14 mouse cellular contexts compared by ENCODE assay signal in the genomic region with DNA sequence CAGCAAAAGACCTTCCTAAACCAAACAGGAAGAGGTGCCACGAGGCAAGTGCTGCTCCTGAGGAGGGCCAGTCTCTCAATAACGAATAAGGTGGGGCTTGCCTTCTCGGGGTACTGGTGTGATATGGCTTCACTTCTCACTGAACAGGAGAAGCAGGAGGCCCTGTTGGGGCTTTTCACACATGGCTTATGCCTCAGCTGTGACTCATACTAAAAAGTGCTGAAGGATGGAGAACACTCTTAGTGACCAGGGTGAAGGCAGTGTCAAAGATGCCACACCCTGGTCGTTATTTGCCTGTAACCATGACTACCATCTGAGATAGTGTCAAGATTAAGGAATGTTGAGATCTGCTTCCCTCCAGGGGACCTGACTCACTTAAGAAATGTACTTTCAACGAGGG.
DNase-seq lines count a peak whose midpoint lies in the region; ATAC-seq lines count a peak whose summit lies in the region.
"Had no signal": no experiment of that assay in that cellular context is flagged by ENCODE, and none has a peak within 500 bp of the region (broad histone marks: within the 10 kb centered on the region; RNA-seq: fewer than 3 reads in every experiment).

No protein-coding gene starts in this region.

- H3K9me3 ChIP-seq in intestine, embryonic 15.5 days, result no peaks in the 10 kb centered on the region
- H3K9me3 ChIP-seq: forebrain, embryonic 13.5 days had no signal

- no peak overlapping the region for H3K4me3 ChIP-seq in intestine, embryonic 15.5 days (replicated peaks)
- H3K4me3 ChIP-seq: forebrain, embryonic 13.5 days had no signal

- 21% methylated on average over 5 of the region's 5 CpGs for WGBS in intestine, embryonic 15.5 days

- peak; percentile 95 for DNase-seq in heart, adult 11 months
- DNase-seq in heart, postnatal 25 days (ENCODE audit: low spot score), result no peak
- DNase-seq in Muller cell, postnatal 12 days (ENCODE audit: inconsistent ontology term), result peak; percentile 41
- DNase-seq in skeletal muscle tissue, adult 2 months (ENCODE audit: low read depth, low spot score), result peak; percentile 77
- DNase-seq in neural tube, embryonic 10.5 days (ENCODE audit: extremely low spot score, low spot score), result no peak
- DNase-seq in thymus, postnatal 14 days, result no peak
- no peak for DNase-seq in frontal cortex, postnatal 36 days (ENCODE audit: low spot score in 2 of 2)
- DNase-seq: adrenal gland, postnatal 14 days; gastrocnemius, postnatal 14 days; heart, postnatal 36 days; kidney, postnatal 4 days; lung, postnatal 10 days had no signal

- H3K4me2 ChIP-seq in intestine, embryonic 15.5 days (replicated peaks), result no peak overlapping the region
- H3K4me2 ChIP-seq: forebrain, embryonic 13.5 days had no signal

- no peak overlapping the region for H3K27ac ChIP-seq in intestine, embryonic 15.5 days
- H3K27ac ChIP-seq: forebrain, embryonic 13.5 days had no signal

- peak; percentile 89 for ATAC-seq in intestine, embryonic 15.5 days
- ATAC-seq: forebrain, embryonic 13.5 days had no signal

- intact Hi-C loops in heart, postnatal 25 days (cut with DNase I), result no loop called here

- no peaks in the 10 kb centered on the region for H3K36me3 ChIP-seq in intestine, embryonic 15.5 days

- H3K27me3 ChIP-seq in intestine, embryonic 15.5 days (replicated peaks), result no peaks in the 10 kb centered on the region
- H3K27me3 ChIP-seq: forebrain, embryonic 13.5 days had no signal

- no peak overlapping the region for H3K9ac ChIP-seq in intestine, embryonic 15.5 days
- H3K9ac ChIP-seq: forebrain, embryonic 13.5 days had no signal

- H3K4me1 ChIP-seq in intestine, embryonic 15.5 days (replicated peaks), result no peaks in the 10 kb centered on the region

Comparison
In these comparisons a context has a peak if more than half of its experiments do, and no peak if none do; other contexts are left out.
1. DNase-seq: peak in heart, adult 11 months (single experiment), Muller cell, postnatal 12 days (single experiment) and skeletal muscle tissue, adult 2 months (single experiment); none in heart, postnatal 25 days (single experiment), neural tube, embryonic 10.5 days (single experiment), thymus, postnatal 14 days (single experiment) and frontal cortex, postnatal 36 days (0 of 2).